12 mouse cellular contexts compared by ENCODE assay signal in the genomic region with DNA sequence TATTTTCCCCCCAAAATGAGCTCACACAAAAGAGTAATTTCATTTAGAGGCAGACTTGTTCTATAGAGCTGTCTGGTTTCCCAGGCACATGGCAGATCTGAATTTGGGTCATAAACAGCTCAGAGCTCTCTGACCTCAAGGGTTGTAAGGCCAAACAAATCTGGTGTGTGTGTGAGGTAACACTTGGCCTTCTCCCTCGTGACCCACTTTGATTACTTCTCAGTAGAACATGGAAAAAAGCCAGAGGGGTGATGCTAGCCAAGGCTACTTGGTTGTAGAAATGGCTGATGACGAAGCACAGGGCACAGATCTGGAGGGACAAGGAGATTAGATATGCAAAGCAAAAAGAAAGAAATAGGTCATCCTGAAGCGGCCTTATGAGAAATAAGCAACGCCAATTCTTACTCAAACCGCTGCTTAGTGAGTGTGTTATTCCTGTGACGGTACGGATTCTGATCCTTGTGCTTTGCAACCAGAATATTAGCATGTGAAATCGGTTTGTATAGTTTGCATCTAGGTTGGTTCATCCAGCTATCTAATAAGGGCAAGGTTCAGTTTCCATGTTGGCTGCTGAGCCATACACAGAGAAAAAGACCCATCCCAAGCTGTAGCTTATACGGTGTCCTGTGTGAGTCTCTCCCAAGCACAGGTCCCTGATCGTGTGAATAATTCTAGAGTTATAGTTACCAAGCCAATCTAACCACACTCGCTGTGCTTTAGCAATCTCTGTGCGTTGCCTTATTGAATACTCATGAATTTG. TPM values are rescaled to one million over a fixed set of nuclear protein-coding genes. Genes with fewer than 3 reads are reported as not detected.
A peak's percentile ranks its signal among the peaks of the same experiment; 100 is the strongest.
DNase-seq lines count a peak whose midpoint lies in the region; ATAC-seq and TF ChIP-seq lines count a peak whose summit lies in the region.
"Had no signal": no experiment of that assay in that cellular context is flagged by ENCODE, and none has a peak within 500 bp of the region (broad histone marks: within the 10 kb centered on the region; RNA-seq: fewer than 3 reads in every experiment).

No protein-coding gene starts in this region.

- H3K4me3 ChIP-seq in heart, embryonic 11.5 days (ENCODE audit: low read depth, low read length) = no peak overlapping the region
- no peak overlapping the region for H3K4me3 ChIP-seq in cerebellum, adult 2 months (replicated peaks; ENCODE audit: insufficient read depth, low read depth, low read length)
- no peak overlapping the region for H3K4me3 ChIP-seq in hindbrain, embryonic 16.5 days (ENCODE audit: low read length)
- H3K4me3 ChIP-seq: forebrain, embryonic 12.5 days; limb, embryonic 13.5 days; midbrain, embryonic 10.5 days had no signal

- no peaks in the 10 kb centered on the region for H3K36me3 ChIP-seq in heart, embryonic 11.5 days (ENCODE audit: control insufficient read depth, insufficient read depth, low read length)
- no peaks in the 10 kb centered on the region for H3K36me3 ChIP-seq in hindbrain, embryonic 16.5 days (ENCODE audit: control insufficient read depth, insufficient read depth, low read length)
- H3K36me3 ChIP-seq: forebrain, embryonic 12.5 days; limb, embryonic 13.5 days; midbrain, embryonic 10.5 days had no signal

- DNase-seq in heart, adult 11 months = peak; percentile 96
- peak; percentile 91 for DNase-seq in adipocyte (ENCODE audit: low spot score)
- DNase-seq in cerebellum, adult 2 months = peak; percentile 58 to 83
- peak; percentile 38 for DNase-seq in heart, postnatal 25 days (ENCODE audit: low spot score)
- no peak for DNase-seq in right cerebral cortex, postnatal 36 days (ENCODE audit: low spot score in 2 of 2)
- DNase-seq in layer of hippocampus, postnatal 25 days (ENCODE audit: extremely low spot score in 1 of 2, low spot score in 1 of 2) = no peak

- TF ChIP-seq POLR2A in cerebellum, adult 2 months (IDR thresholded peaks at IDR 0.05; ENCODE audit: borderline replicate concordance, insufficient read depth, low read length) = no peak

- no peaks in the 10 kb centered on the region for H3K27me3 ChIP-seq in heart, embryonic 11.5 days (ENCODE audit: control insufficient read depth, insufficient read depth, low read length)
- H3K27me3 ChIP-seq in cerebellum, adult 2 months (ENCODE audit: control insufficient read depth, insufficient read depth, low read length) = no peaks in the 10 kb centered on the region
- no peaks in the 10 kb centered on the region for H3K27me3 ChIP-seq in hindbrain, embryonic 16.5 days (replicated peaks; ENCODE audit: control insufficient read depth, insufficient read depth, low read length)
- H3K27me3 ChIP-seq: forebrain, embryonic 12.5 days; limb, embryonic 13.5 days had no signal

- 72% methylated on average over 12 of the region's 12 CpGs for WGBS in heart, embryonic 11.5 days (ENCODE audit: insufficient replicate concordance)
- WGBS in cerebellum, adult 2 months = 68% methylated on average over 12 of the region's 12 CpGs
- 87% methylated on average over 12 of the region's 12 CpGs for WGBS in hindbrain, embryonic 16.5 days

- no peak overlapping the region for H3K9ac ChIP-seq in heart, embryonic 11.5 days (ENCODE audit: low read depth, low read length)
- H3K9ac ChIP-seq in hindbrain, embryonic 16.5 days (ENCODE audit: low read depth, low read length) = no peak overlapping the region
- H3K9ac ChIP-seq: forebrain, embryonic 12.5 days; limb, embryonic 13.5 days had no signal

- H3K4me1 ChIP-seq in heart, embryonic 11.5 days (ENCODE audit: control insufficient read depth, insufficient read depth, low read length) = no peaks in the 10 kb centered on the region
- H3K4me1 ChIP-seq in cerebellum, adult 2 months (ENCODE audit: control insufficient read depth, insufficient read depth, low read length) = peaks cover 7% of the 10 kb centered on the region; the same call in 1 of the 2 replicates
- no peaks in the 10 kb centered on the region for H3K4me1 ChIP-seq in hindbrain, embryonic 16.5 days (ENCODE audit: control insufficient read depth, insufficient read depth, low read depth, low read length)
- H3K4me1 ChIP-seq: forebrain, embryonic 12.5 days; limb, embryonic 13.5 days; midbrain, embryonic 10.5 days had no signal

- H3K27ac ChIP-seq in heart, embryonic 11.5 days (ENCODE audit: low read depth, low read length) = no peak overlapping the region
- peak overlapping the region; percentile 13; the same call in 1 of the 2 replicates for H3K27ac ChIP-seq in cerebellum, adult 2 months (ENCODE audit: insufficient read depth, low read length)
- no peak overlapping the region for H3K27ac ChIP-seq in hindbrain, embryonic 16.5 days (ENCODE audit: low read depth, low read length)
- H3K27ac ChIP-seq: forebrain, embryonic 12.5 days; limb, embryonic 13.5 days; midbrain, embryonic 10.5 days had no signal

- intact Hi-C loops in heart, postnatal 25 days (cut with DNase I) = no loop called here

- no peak overlapping the region for H3K4me2 ChIP-seq in heart, embryonic 11.5 days
- no peak overlapping the region for H3K4me2 ChIP-seq in hindbrain, embryonic 16.5 days (ENCODE audit: low read length)
- H3K4me2 ChIP-seq: forebrain, embryonic 12.5 days; limb, embryonic 13.5 days had no signal

- TF ChIP-seq CTCF in cerebellum, adult 2 months (IDR thresholded peaks at IDR 0.05; ENCODE audit: borderline replicate concordance, insufficient read depth, low read depth, low read length) = no peak

- no peak for ATAC-seq in heart, embryonic 11.5 days (replicated peaks; ENCODE audit: insufficient number of reproducible peaks, low FRiP score, low TSS enrichment)
- ATAC-seq in hindbrain, embryonic 16.5 days = no peak

- no peaks in the 10 kb centered on the region for H3K9me3 ChIP-seq in heart, embryonic 11.5 days (replicated peaks; ENCODE audit: control insufficient read depth, low read length)
- H3K9me3 ChIP-seq in hindbrain, embryonic 16.5 days (ENCODE audit: control insufficient read depth, low read length) = no peaks in the 10 kb centered on the region
- H3K9me3 ChIP-seq: forebrain, embryonic 12.5 days; limb, embryonic 13.5 days; midbrain, embryonic 10.5 days had no signal

RNA-seq across cellular contexts. Expression of a gene that starts 15.9 kb away (rescaled TPM):
- 39.5 and 44.0 TPM in 2 replicates for polyA plus RNA-seq in heart, embryonic 11.5 days (2014; fragmentation: Nextera tagmentation; extraction: Ambion mirVana)
- polyA plus RNA-seq in cerebellum, adult 2 months (2012; rRNA removed) = 47.2 and 48.2 TPM in 2 replicates
- total RNA-seq in heart, postnatal 25 days (2021) = 10 to 100 TPM; 14.6 to 17.7 TPM
- 10 to 100 TPM; 49.1 to 58.5 TPM for total RNA-seq in layer of hippocampus, postnatal 25 days (2021)
- polyA plus RNA-seq in hindbrain, embryonic 16.5 days (2015; fragmentation: Nextera tagmentation; extraction: Ambion mirVana) = 63.3 and 66.6 TPM in 2 replicates

RNA-seq across cellular contexts. Expression of a gene that starts 44.9 kb away (rescaled TPM):
- 1.2 and 1.6 TPM in 2 replicates for polyA plus RNA-seq in heart, embryonic 11.5 days (2014; fragmentation: Nextera tagmentation; extraction: Ambion mirVana)
- 0.76 and 0.84 TPM in 2 replicates for polyA plus RNA-seq in cerebellum, adult 2 months (2012; rRNA removed)
- under 1 TPM; 0.36 to 0.48 TPM for total RNA-seq in heart, postnatal 25 days (2021)
- 1 to 10 TPM in 1 of 2 experiments, under 1 TPM in 1; 0.49 to 2.6 TPM for total RNA-seq in layer of hippocampus, postnatal 25 days (2021)
- polyA plus RNA-seq in hindbrain, embryonic 16.5 days (2015; fragmentation: Nextera tagmentation; extraction: Ambion mirVana) = 0.95 and 1.3 TPM in 2 replicates
- polyA plus RNA-seq: cortical plate, adult 2 months had no signal

RNA-seq across cellular contexts. Expression of a gene that starts 44.9 kb away (rescaled TPM):
- polyA plus RNA-seq in heart, embryonic 11.5 days (2014; fragmentation: Nextera tagmentation; extraction: Ambion mirVana) = 96.5 and 99.1 TPM in 2 replicates
- polyA plus RNA-seq in cerebellum, adult 2 months (2012; rRNA removed) = 176 and 183 TPM in 2 replicates
- total RNA-seq in heart, postnatal 25 days (2021) = 100 to 1,000 TPM; 178 to 183 TPM
- total RNA-seq in layer of hippocampus, postnatal 25 days (2021) = 100 to 1,000 TPM; 271 to 283 TPM
- polyA plus RNA-seq in hindbrain, embryonic 16.5 days (2015; fragmentation: Nextera tagmentation; extraction: Ambion mirVana) = 118 and 125 TPM in 2 replicates

Comparison
In these comparisons a context has a peak if more than half of its experiments do, and no peak if none do; other contexts are left out.
1. DNase-seq: peak in heart, adult 11 months (single experiment), adipocyte (single experiment), cerebellum, adult 2 months (2 of 2) and heart, postnatal 25 days (single experiment); none in right cerebral cortex, postnatal 36 days (0 of 2) and layer of hippocampus, postnatal 25 days (0 of 2).